In genomic region chr9:107632478-107632877, GRCm38 (mm10) we compare ENCODE assay signal across 8 mouse cellular contexts. TPM values are rescaled to one million over a fixed set of nuclear protein-coding genes. Genes with fewer than 3 reads are reported as not detected.
DNase-seq lines count a peak whose midpoint lies in the region; ATAC-seq and TF ChIP-seq lines count a peak whose summit lies in the region.

No protein-coding gene starts in this region.

- peaks cover 24% of the 10 kb centered on the region for H3K27me3 ChIP-seq in E14TG2a.4 (ENCODE audit: insufficient read depth, low read length)
- no peaks in the 10 kb centered on the region for H3K27me3 ChIP-seq in hindbrain, embryonic 13.5 days
- H3K27me3 ChIP-seq in liver, embryonic 15.5 days = no peaks in the 10 kb centered on the region
- H3K27me3 ChIP-seq in neural tube, embryonic 14.5 days (ENCODE audit: control insufficient read depth, insufficient read depth, low read length) = no peaks in the 10 kb centered on the region

- H3K9ac ChIP-seq in hindbrain, embryonic 13.5 days = peak overlapping the region; percentile 94
- H3K9ac ChIP-seq in liver, embryonic 15.5 days = peak overlapping the region; percentile 93
- peak overlapping the region; percentile 82 for H3K9ac ChIP-seq in neural tube, embryonic 14.5 days (replicated peaks; ENCODE audit: low read depth, low read length)

- no peak for TF ChIP-seq CTCF in E14TG2a.4 (conservative IDR thresholded peaks at IDR 0.05; ENCODE audit: low read length)
- TF ChIP-seq CTCF in embryonic fibroblast, embryonic 13.5 days (IDR thresholded peaks at IDR 0.05; ENCODE audit: borderline replicate concordance, insufficient read depth, low read length) = no peak

- peak overlapping the region; percentile 95 for H3K4me2 ChIP-seq in hindbrain, embryonic 13.5 days
- peak overlapping the region; percentile 99 for H3K4me2 ChIP-seq in liver, embryonic 15.5 days
- peak overlapping the region; percentile 99 for H3K4me2 ChIP-seq in neural tube, embryonic 14.5 days (ENCODE audit: low read depth, low read length)

- H3K9me3 ChIP-seq in E14TG2a.4 (ENCODE audit: low read length) = no peaks in the 10 kb centered on the region
- no peaks in the 10 kb centered on the region for H3K9me3 ChIP-seq in hindbrain, embryonic 13.5 days
- H3K9me3 ChIP-seq in liver, embryonic 15.5 days (replicated peaks) = no peaks in the 10 kb centered on the region
- H3K9me3 ChIP-seq in neural tube, embryonic 14.5 days (ENCODE audit: control insufficient read depth, low read length) = no peaks in the 10 kb centered on the region

- H3K4me1 ChIP-seq in E14TG2a.4 (replicated peaks; ENCODE audit: low read depth, low read length) = peaks cover 88% of the 10 kb centered on the region
- peaks cover 18% of the 10 kb centered on the region for H3K4me1 ChIP-seq in embryonic fibroblast, embryonic 13.5 days (ENCODE audit: control insufficient read depth, insufficient read depth, low read length)
- peaks cover 92% of the 10 kb centered on the region for H3K4me1 ChIP-seq in hindbrain, embryonic 13.5 days (replicated peaks)
- H3K4me1 ChIP-seq in liver, embryonic 15.5 days (replicated peaks) = peaks cover 85% of the 10 kb centered on the region
- peaks cover 71% of the 10 kb centered on the region for H3K4me1 ChIP-seq in neural tube, embryonic 14.5 days (ENCODE audit: control insufficient read depth, insufficient read depth, low read length)

- 16% methylated on average over 6 of the region's 6 CpGs for WGBS in hindbrain, embryonic 13.5 days
- 23% methylated on average over 6 of the region's 6 CpGs for WGBS in liver, embryonic 15.5 days (ENCODE audit: insufficient replicate concordance)
- 25% methylated on average over 6 of the region's 6 CpGs for WGBS in neural tube, embryonic 14.5 days

- peak; percentile 37 to 54 for DNase-seq in cerebellum, adult 18-20 months
- DNase-seq in cerebellum, adult 8-10 months = no peak
- no peak for DNase-seq in ovary, postnatal 10 days (ENCODE audit: low spot score)

- no peak for TF ChIP-seq POLR2A in embryonic fibroblast, embryonic 13.5 days (IDR thresholded peaks at IDR 0.05; ENCODE audit: low read depth, low read length)

- ATAC-seq in hindbrain, embryonic 13.5 days (ENCODE audit: low FRiP score) = no peak
- 0 out of 2 replicates have a peak, but pooled peaks have one; percentile 1 for ATAC-seq in liver, embryonic 15.5 days (ENCODE audit: insufficient read depth)
- no peak for ATAC-seq in neural tube, embryonic 14.5 days (ENCODE audit: low read depth)

- peak overlapping the region; percentile 88 for H3K4me3 ChIP-seq in E14TG2a.4 (replicated peaks; ENCODE audit: low read length)
- peak overlapping the region; percentile 96 for H3K4me3 ChIP-seq in embryonic fibroblast, embryonic 13.5 days (ENCODE audit: insufficient read depth, low read length)
- peak overlapping the region; percentile 84 for H3K4me3 ChIP-seq in hindbrain, embryonic 13.5 days
- H3K4me3 ChIP-seq in liver, embryonic 15.5 days (replicated peaks) = peak overlapping the region; percentile 81
- H3K4me3 ChIP-seq in neural tube, embryonic 14.5 days (ENCODE audit: low read depth, low read length) = peak overlapping the region; percentile 88

- H3K36me3 ChIP-seq in E14TG2a.4 (ENCODE audit: insufficient read depth, low read length) = peaks cover 19% of the 10 kb centered on the region
- no peaks in the 10 kb centered on the region for H3K36me3 ChIP-seq in hindbrain, embryonic 13.5 days
- H3K36me3 ChIP-seq in liver, embryonic 15.5 days (replicated peaks) = peaks cover 32% of the 10 kb centered on the region
- H3K36me3 ChIP-seq in neural tube, embryonic 14.5 days (ENCODE audit: control insufficient read depth, insufficient read depth, low read length) = no peaks in the 10 kb centered on the region

- H3K27ac ChIP-seq in embryonic fibroblast, embryonic 13.5 days (ENCODE audit: insufficient read depth, low read length) = peak overlapping the region; percentile 80
- H3K27ac ChIP-seq in hindbrain, embryonic 13.5 days = peak overlapping the region; percentile 97
- peak overlapping the region; percentile 89 for H3K27ac ChIP-seq in liver, embryonic 15.5 days (replicated peaks)
- H3K27ac ChIP-seq in neural tube, embryonic 14.5 days (ENCODE audit: low read depth, low read length) = peak overlapping the region; percentile 90

RNA-seq across cellular contexts. Expression of gene Gnai2, which starts 2.7 kb away (rescaled TPM):
- 388 and 402 TPM in 2 replicates for polyA plus RNA-seq in embryonic fibroblast, embryonic 13.5 days (2011; ENCODE audit: insufficient read length, low read depth, missing spikeins)
- 335 and 338 TPM in 2 replicates for polyA plus RNA-seq in hindbrain, embryonic 13.5 days (2015; fragmentation: Nextera tagmentation; extraction: Ambion mirVana)
- 162 and 167 TPM in 2 replicates for polyA plus RNA-seq in liver, embryonic 15.5 days (2015; fragmentation: Nextera tagmentation; extraction: Ambion mirVana)
- polyA plus RNA-seq in neural tube, embryonic 14.5 days (2014; fragmentation: Nextera tagmentation; extraction: Ambion mirVana) = 234 and 258 TPM in 2 replicates

RNA-seq across cellular contexts. Expression of gene Sema3b, which starts 23.4 kb away (rescaled TPM):
- polyA plus RNA-seq in embryonic fibroblast, embryonic 13.5 days (2011; ENCODE audit: insufficient read length, low read depth, missing spikeins) = 9.5 and 16.6 TPM in 2 replicates
- polyA plus RNA-seq in hindbrain, embryonic 13.5 days (2015; fragmentation: Nextera tagmentation; extraction: Ambion mirVana) = 3.4 and 4.2 TPM in 2 replicates
- polyA plus RNA-seq in liver, embryonic 15.5 days (2015; fragmentation: Nextera tagmentation; extraction: Ambion mirVana) = 0.74 and 0.77 TPM in 2 replicates
- 2.8 and 5.3 TPM in 2 replicates for polyA plus RNA-seq in neural tube, embryonic 14.5 days (2014; fragmentation: Nextera tagmentation; extraction: Ambion mirVana)

RNA-seq across cellular contexts. Expression of gene Slc38a3, which starts 36.9 kb away (rescaled TPM):
- polyA plus RNA-seq in embryonic fibroblast, embryonic 13.5 days (2011; ENCODE audit: insufficient read length, low read depth, missing spikeins) = 1.1 TPM in 1 of 2 replicates, not detected in the other
- polyA plus RNA-seq in hindbrain, embryonic 13.5 days (2015; fragmentation: Nextera tagmentation; extraction: Ambion mirVana) = 25.3 and 26.2 TPM in 2 replicates
- 35.0 and 50.9 TPM in 2 replicates for polyA plus RNA-seq in liver, embryonic 15.5 days (2015; fragmentation: Nextera tagmentation; extraction: Ambion mirVana)
- polyA plus RNA-seq in neural tube, embryonic 14.5 days (2014; fragmentation: Nextera tagmentation; extraction: Ambion mirVana) = 31.3 and 36.6 TPM in 2 replicates

RNA-seq across cellular contexts. Expression of gene Ifrd2, which starts 45.0 kb away (rescaled TPM):
- 31.1 and 31.5 TPM in 2 replicates for polyA plus RNA-seq in embryonic fibroblast, embryonic 13.5 days (2011; ENCODE audit: insufficient read length, low read depth, missing spikeins)
- 11.8 and 14.1 TPM in 2 replicates for polyA plus RNA-seq in hindbrain, embryonic 13.5 days (2015; fragmentation: Nextera tagmentation; extraction: Ambion mirVana)
- 161 and 198 TPM in 2 replicates for polyA plus RNA-seq in liver, embryonic 15.5 days (2015; fragmentation: Nextera tagmentation; extraction: Ambion mirVana)
- 15.0 and 17.8 TPM in 2 replicates for polyA plus RNA-seq in neural tube, embryonic 14.5 days (2014; fragmentation: Nextera tagmentation; extraction: Ambion mirVana)

RNA-seq across cellular contexts. Expression of gene Gnat1, which starts 47.0 kb away (rescaled TPM):
- not detected in 2 replicates for polyA plus RNA-seq in embryonic fibroblast, embryonic 13.5 days (2011; ENCODE audit: insufficient read length, low read depth, missing spikeins)
- 1.8 TPM in 2 replicates for polyA plus RNA-seq in hindbrain, embryonic 13.5 days (2015; fragmentation: Nextera tagmentation; extraction: Ambion mirVana)
- 1.2 and 1.3 TPM in 2 replicates for polyA plus RNA-seq in liver, embryonic 15.5 days (2015; fragmentation: Nextera tagmentation; extraction: Ambion mirVana)
- 1.4 and 2.7 TPM in 2 replicates for polyA plus RNA-seq in neural tube, embryonic 14.5 days (2014; fragmentation: Nextera tagmentation; extraction: Ambion mirVana)

Comparison
In these comparisons a context has a peak if more than half of its experiments do, and no peak if none do; other contexts are left out.
1. DNase-seq: peak in cerebellum, adult 18-20 months (2 of 2); none in cerebellum, adult 8-10 months (single experiment) and ovary, postnatal 10 days (single experiment).
2. RNA of gene Slc38a3, which starts 36.9 kb away (polyA plus RNA-seq): 35.0 to 50.9 TPM in liver, embryonic 15.5 days, 31.3 to 36.6 TPM in neural tube, embryonic 14.5 days and 25.3 to 26.2 TPM in hindbrain, embryonic 13.5 days; 1.1 TPM in embryonic fibroblast, embryonic 13.5 days; every median in the first group is over 10 times any median in the second.
3. Peak in every context shown above with its lines, with median percentiles within 50 percentile points of each other: H3K4me3 ChIP-seq, H3K27ac ChIP-seq, H3K4me2 ChIP-seq and H3K9ac ChIP-seq.